Mouse (Mus musculus): ENCODE measurements around the gene Prx. TPM values are rescaled to one million over a fixed set of nuclear protein-coding genes. Genes with fewer than 3 reads are reported as not detected.

Prx gene
- polyA plus RNA-seq, 1 experiment from 2014 or later: 1.2 TPM

DNA sequence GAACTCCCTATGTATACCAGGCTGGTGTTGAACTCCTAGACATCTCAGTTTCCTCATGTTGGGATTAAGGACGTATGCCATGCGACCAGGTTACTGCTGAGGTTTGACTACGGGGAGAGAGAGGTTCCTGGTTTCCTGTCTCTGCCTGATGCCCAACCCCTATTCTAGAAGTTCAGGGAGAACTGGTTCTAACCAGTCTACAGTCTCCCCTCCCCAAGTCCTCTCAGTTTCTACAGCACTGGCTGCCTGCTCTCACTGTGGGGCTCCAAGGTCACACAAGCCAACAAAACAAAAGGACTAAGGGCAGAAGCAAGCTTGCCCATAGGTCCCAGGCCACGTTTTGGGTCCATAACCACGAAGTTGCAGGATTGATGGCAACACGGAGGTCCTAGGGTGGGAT lies 50.5 kb downstream of the Prx start:
- Histone ChIP-seq H3K27me3 (ENCODE audit: control insufficient read depth, insufficient read depth, low read length) (no peaks in the 10 kb centered on the region), H3K4me3 (ENCODE audit: low read length) (no peak overlapping the region), H3K9ac (ENCODE audit: low read depth, low read length) (no peak overlapping the region), H3K4me1 (ENCODE audit: control insufficient read depth, insufficient read depth, low read length) (peaks cover 5% of the 10 kb centered on the region; the same call in 1 of the 2 replicates), H3K27ac (ENCODE audit: low read depth, low read length) (no peak overlapping the region), H3K4me2 (replicated peaks; ENCODE audit: low read depth, low read length) (no peak overlapping the region), H3K9me3 (ENCODE audit: control insufficient read depth, low read length) (no peaks in the 10 kb centered on the region), H3K36me3 (ENCODE audit: control insufficient read depth, insufficient read depth, low read length) (no peaks in the 10 kb centered on the region)
- ATAC-seq (ENCODE audit: low FRiP score, low TSS enrichment): no peak
- 71% methylated on average over 6 of the region's 6 CpGs for WGBS

DNA sequence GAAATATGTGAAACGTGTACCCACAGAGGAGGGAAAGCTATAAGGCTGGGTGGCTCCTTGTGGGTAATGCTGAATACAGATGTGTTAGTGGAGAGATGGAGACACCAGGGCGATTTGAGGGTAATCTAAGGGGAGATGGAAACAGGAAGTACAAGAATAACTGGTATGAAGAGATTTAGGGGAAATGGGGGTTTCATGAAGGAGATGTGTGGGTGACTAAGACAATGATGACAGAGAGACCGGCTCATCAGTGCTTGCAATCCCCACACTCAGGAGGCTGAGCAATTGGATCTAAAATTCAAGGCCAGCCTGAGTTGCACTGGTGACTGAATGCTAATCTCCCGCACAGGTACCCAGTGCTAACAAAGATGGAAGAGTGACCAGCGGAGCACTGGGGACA lies 52.9 kb downstream of the Prx start:
- no peak for ATAC-seq (ENCODE audit: low FRiP score, low TSS enrichment)
- Histone ChIP-seq H3K4me2 (replicated peaks; ENCODE audit: low read depth, low read length) (peak overlapping the region; percentile 65), H3K27me3 (ENCODE audit: control insufficient read depth, insufficient read depth, low read length) (no peaks in the 10 kb centered on the region), H3K4me3 (ENCODE audit: low read length) (peak overlapping the region; percentile 82), H3K4me1 (ENCODE audit: control insufficient read depth, insufficient read depth, low read length) (peaks cover 5% of the 10 kb centered on the region; the same call in 1 of the 2 replicates), H3K36me3 (ENCODE audit: control insufficient read depth, insufficient read depth, low read length) (peaks cover 6% of the 10 kb centered on the region), H3K9ac (ENCODE audit: low read depth, low read length) (0 out of 2 replicates have a peak overlapping the region, but pooled peaks have one; percentile 75), H3K27ac (ENCODE audit: low read depth, low read length) (no peak overlapping the region), H3K9me3 (ENCODE audit: control insufficient read depth, low read length) (no peaks in the 10 kb centered on the region)
- WGBS: 55% methylated on average over 5 of the region's 5 CpGs

DNA sequence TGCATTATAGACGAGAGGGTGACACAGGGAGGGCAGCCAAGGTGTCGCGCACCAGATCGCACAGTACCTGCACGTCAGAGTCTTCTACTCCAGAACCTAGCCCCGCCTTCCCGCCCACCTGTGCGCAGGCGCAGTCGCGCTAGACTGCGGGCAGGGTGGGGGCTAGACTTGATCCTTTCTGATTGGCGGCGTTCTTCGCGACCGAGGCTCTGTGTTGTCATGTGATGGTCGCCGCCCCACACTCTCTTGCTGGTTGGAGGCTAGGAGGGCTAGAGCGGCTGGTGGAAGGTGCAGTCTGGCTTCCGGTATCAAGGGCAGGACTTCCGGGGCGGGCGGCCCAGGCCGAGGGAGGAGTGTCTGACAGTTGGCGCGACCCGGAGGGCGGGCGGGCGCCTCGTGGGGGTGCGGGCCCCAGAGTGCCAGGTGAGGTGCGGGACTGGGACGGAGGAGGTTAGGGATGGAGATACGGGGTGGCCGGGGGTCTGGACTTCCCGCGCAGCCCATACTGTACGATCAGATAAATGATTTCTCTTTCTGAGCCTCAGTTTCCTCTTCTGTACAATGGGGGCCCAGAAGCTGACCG lies 53.9 kb downstream of the Prx start, which contains the start of the genes Pld3 and 2310022A10Rik:
Gene Pld3, minus strand, starts transcription at position 288 of the 583 bp plus-strand sequence.
Gene 2310022A10Rik, plus strand, starts transcription at position 303 of the 583 bp plus-strand sequence.
- peak within 1 kb of the TSS; percentile 82 for H3K4me3 ChIP-seq (ENCODE audit: low read length)
- H3K27ac ChIP-seq (ENCODE audit: low read depth, low read length): no peak within 1 kb of the TSS
- no peaks in the 10 kb centered on the region for H3K27me3 ChIP-seq (ENCODE audit: control insufficient read depth, insufficient read depth, low read length)
- peaks cover 5% of the 10 kb centered on the region; the same call in 1 of the 2 replicates for H3K4me1 ChIP-seq (ENCODE audit: control insufficient read depth, insufficient read depth, low read length)
- no peaks in the 10 kb centered on the region for H3K9me3 ChIP-seq (ENCODE audit: control insufficient read depth, low read length)
- peak within 1 kb of the TSS; percentile 75 for H3K9ac ChIP-seq (ENCODE audit: low read depth, low read length)
- WGBS: under 1% methylated on average over 38 of the region's 41 CpGs
- H3K4me2 ChIP-seq (replicated peaks; ENCODE audit: low read depth, low read length): peak within 1 kb of the TSS; percentile 65
- peak; percentile 100 for ATAC-seq (ENCODE audit: low FRiP score, low TSS enrichment)
- peaks cover 6% of the 10 kb centered on the region for H3K36me3 ChIP-seq (ENCODE audit: control insufficient read depth, insufficient read depth, low read length)

DNA sequence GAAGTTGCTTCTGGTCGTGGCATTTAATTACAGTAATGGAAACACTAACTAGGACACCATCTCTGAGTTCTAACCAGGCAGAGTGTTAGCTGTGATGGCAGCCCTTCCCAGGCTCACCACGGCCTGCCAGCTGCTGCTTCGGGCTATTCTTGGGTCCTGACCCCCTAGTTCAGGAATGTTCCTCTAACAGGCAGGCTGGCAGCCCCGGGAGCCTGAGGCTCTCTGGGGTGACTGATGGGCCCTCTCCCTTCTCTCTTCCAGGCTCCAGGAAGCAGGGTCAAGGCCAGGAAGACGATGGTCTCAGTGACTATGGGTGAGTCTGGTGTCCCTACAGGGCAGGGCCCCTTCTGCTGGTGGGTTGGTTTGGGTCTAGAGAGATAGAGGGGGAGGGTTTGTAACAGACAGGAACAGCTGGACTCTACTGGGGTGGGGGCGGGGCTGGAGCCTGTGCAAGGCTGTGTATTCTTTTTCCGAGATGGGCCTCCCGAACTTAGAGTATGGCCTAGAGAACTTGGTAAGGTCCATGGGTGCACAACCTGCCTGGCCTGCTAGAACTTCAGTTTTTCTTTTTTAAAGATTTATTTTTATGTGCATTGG lies 61.3 kb downstream of the Prx start:
- peaks cover 45% of the 10 kb centered on the region for H3K36me3 ChIP-seq (ENCODE audit: control insufficient read depth, insufficient read depth, low read length)
- WGBS: 68% methylated on average over 8 of the region's 8 CpGs
- H3K27ac ChIP-seq (ENCODE audit: low read depth, low read length): no peak overlapping the region
- no peaks in the 10 kb centered on the region for H3K9me3 ChIP-seq (ENCODE audit: control insufficient read depth, low read length)
- no peak overlapping the region for H3K4me3 ChIP-seq (ENCODE audit: low read length)
- ATAC-seq (ENCODE audit: low FRiP score, low TSS enrichment): 0 out of 2 replicates have a peak, but pooled peaks have one; percentile 64
- H3K27me3 ChIP-seq (ENCODE audit: control insufficient read depth, insufficient read depth, low read length): no peaks in the 10 kb centered on the region
- no peak overlapping the region for H3K9ac ChIP-seq (ENCODE audit: low read depth, low read length)
- H3K4me2 ChIP-seq (replicated peaks; ENCODE audit: low read depth, low read length): no peak overlapping the region
- 0 out of 2 replicates have a peak, but pooled peaks cover 3% of the 10 kb centered on the region for H3K4me1 ChIP-seq (ENCODE audit: control insufficient read depth, insufficient read depth, low read length)

DNA sequence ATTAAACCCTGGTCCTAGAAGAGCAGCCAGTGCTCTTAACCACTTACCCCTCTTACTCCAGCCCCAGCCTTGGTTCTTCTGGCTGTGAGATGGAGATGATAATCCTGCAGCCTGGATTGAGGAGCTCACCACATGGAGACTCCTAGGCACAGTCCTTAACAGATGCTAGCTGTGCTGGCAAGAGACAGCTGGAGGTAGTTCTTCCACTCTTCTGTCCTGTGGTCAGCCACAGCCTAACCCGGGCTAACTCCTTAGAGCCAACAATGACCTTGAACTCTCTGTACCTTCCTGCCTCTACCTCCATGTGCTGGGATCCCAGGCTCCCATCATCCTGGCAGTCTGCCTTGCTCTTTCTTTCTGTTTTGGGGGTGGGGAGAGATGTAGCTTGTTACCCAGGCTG lies 61.9 kb downstream of the Prx start:
- Histone ChIP-seq H3K36me3 (ENCODE audit: control insufficient read depth, insufficient read depth, low read length) (peaks cover 48% of the 10 kb centered on the region), H3K9ac (ENCODE audit: low read depth, low read length) (no peak overlapping the region), H3K4me1 (ENCODE audit: control insufficient read depth, insufficient read depth, low read length) (0 out of 2 replicates have a peak, but pooled peaks cover 3% of the 10 kb centered on the region), H3K4me2 (replicated peaks; ENCODE audit: low read depth, low read length) (no peak overlapping the region), H3K27me3 (ENCODE audit: control insufficient read depth, insufficient read depth, low read length) (no peaks in the 10 kb centered on the region), H3K27ac (ENCODE audit: low read depth, low read length) (no peak overlapping the region), H3K9me3 (ENCODE audit: control insufficient read depth, low read length) (no peaks in the 10 kb centered on the region), H3K4me3 (ENCODE audit: low read length) (no peak overlapping the region)
- no peak for ATAC-seq (ENCODE audit: low FRiP score, low TSS enrichment)
- WGBS: 82% methylated on average over 1 of the region's 1 CpGs

Other genes starting within 250 kb of the Prx start
- gene Numbl, start 240.9 kb upstream of the Prx start, polyA plus RNA-seq (2014; fragmentation: Nextera tagmentation; extraction: Ambion mirVana): 9.1 and 10.8 TPM in 2 replicates
- 23.4 and 26.0 TPM in 2 replicates for gene Ltbp4, start 161.6 kb upstream of the Prx start, polyA plus RNA-seq (2014; fragmentation: Nextera tagmentation; extraction: Ambion mirVana)
- gene Shkbp1, start 143.3 kb upstream of the Prx start, polyA plus RNA-seq (2014; fragmentation: Nextera tagmentation; extraction: Ambion mirVana): 38.4 and 41.0 TPM in 2 replicates
- gene Gm20479, start 141.9 kb upstream of the Prx start, polyA plus RNA-seq (2014; fragmentation: Nextera tagmentation; extraction: Ambion mirVana): 1.9 TPM in 1 of 2 replicates, not detected in the other
- 0.39 and 0.54 TPM in 2 replicates for gene Sptbn4, start 51.6 kb upstream of the Prx start, polyA plus RNA-seq (2014; fragmentation: Nextera tagmentation; extraction: Ambion mirVana)
- 40.6 and 41.2 TPM in 2 replicates for gene Blvrb, start 51.3 kb upstream of the Prx start, polyA plus RNA-seq (2014; fragmentation: Nextera tagmentation; extraction: Ambion mirVana)
- 25.1 TPM in 2 replicates for gene Sertad3, start 25.6 kb upstream of the Prx start, polyA plus RNA-seq (2014; fragmentation: Nextera tagmentation; extraction: Ambion mirVana)
- 35.6 and 43.1 TPM in 2 replicates for gene Sertad1, start 12.4 kb upstream of the Prx start, polyA plus RNA-seq (2014; fragmentation: Nextera tagmentation; extraction: Ambion mirVana)
- gene Hipk4, start 23.9 kb downstream of the Prx start, polyA plus RNA-seq (2014; fragmentation: Nextera tagmentation; extraction: Ambion mirVana): 0.80 and 1.1 TPM in 2 replicates
- gene Pld3, start 53.9 kb downstream of the Prx start, polyA plus RNA-seq (2014; fragmentation: Nextera tagmentation; extraction: Ambion mirVana): 63.9 and 78.8 TPM in 2 replicates
- 19.7 and 21.4 TPM in 2 replicates for gene 2310022A10Rik, start 53.9 kb downstream of the Prx start, polyA plus RNA-seq (2014; fragmentation: Nextera tagmentation; extraction: Ambion mirVana)
- gene Akt2, start 92.2 kb downstream of the Prx start, polyA plus RNA-seq (2014; fragmentation: Nextera tagmentation; extraction: Ambion mirVana): 63.4 and 96.7 TPM in 2 replicates
- 0.20 TPM in 1 of 2 replicates, not detected in the other for gene Ttc9b, start 154.6 kb downstream of the Prx start, polyA plus RNA-seq (2014; fragmentation: Nextera tagmentation; extraction: Ambion mirVana)
- gene Map3k10, start 175.3 kb downstream of the Prx start, polyA plus RNA-seq (2014; fragmentation: Nextera tagmentation; extraction: Ambion mirVana): 7.7 and 9.4 TPM in 2 replicates
- 4.2 and 4.3 TPM in 2 replicates for gene Zfp607b, start 190.0 kb downstream of the Prx start, polyA plus RNA-seq (2014; fragmentation: Nextera tagmentation; extraction: Ambion mirVana)
- gene Zfp60, start 232.1 kb downstream of the Prx start, polyA plus RNA-seq (2014; fragmentation: Nextera tagmentation; extraction: Ambion mirVana): 26.7 and 41.5 TPM in 2 replicates

Measured in kidney, embryonic 14.5 days (tissue).